Mouse (Mus musculus): Measurements from ENCODE around the gene Ubxn2a.

- TF ChIP-seq CTCF (IDR thresholded peaks at IDR 0.05; ENCODE audit: extremely low read depth, insufficient read depth, insufficient read length, insufficient replicate concordance), result no peak
- no peak for TF ChIP-seq POLR2A (IDR thresholded peaks at IDR 0.05; ENCODE audit: low read depth, low read length)
These were observed 50.7 kb downstream of the Ubxn2a start for GRCm38 (mm10) chr12:4856834-4857233.
